Mouse (Mus musculus): ENCODE measurements at regions not wholly inside any gene's neighbourhood (a gene's known extent, or its start where the extent isn't known, plus 50 kb on each side); places are given as distances from the start of the nearest gene placed in this dataset.

GRCm38 (mm10) chr15:96772701-96773100 is 73.2 kb upstream of the Slc38a2 start:
- no peak for TF ChIP-seq GATA1 (IDR thresholded peaks at IDR 0.05; ENCODE audit: low read length)

DNA sequence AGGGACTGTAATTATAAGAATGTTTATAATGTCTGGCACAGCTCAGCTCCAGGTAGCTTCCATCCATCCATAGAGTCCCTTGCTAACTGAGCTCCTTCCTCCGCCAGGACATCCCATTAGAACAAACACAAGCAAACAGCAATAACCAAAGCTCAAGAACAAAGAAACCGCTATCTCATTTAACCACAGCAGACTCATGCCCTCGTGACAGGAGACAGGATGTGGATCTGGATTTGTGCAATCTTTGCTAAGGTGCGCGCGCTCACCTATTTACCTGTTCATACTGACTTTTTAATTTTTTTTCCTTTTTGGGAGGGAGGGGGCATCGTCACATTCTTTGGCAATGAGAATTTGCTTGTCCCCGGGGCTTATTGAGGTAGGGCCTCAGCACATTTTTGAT is 71.3 kb upstream of the Slc38a2 start:
- no peak for TF ChIP-seq GATA1 (IDR thresholded peaks at IDR 0.05; ENCODE audit: low read length)

GRCm38 (mm10) chr15:96770299-96770698 is 70.8 kb upstream of the Slc38a2 start:
- no peak for TF ChIP-seq GATA1 (IDR thresholded peaks at IDR 0.05; ENCODE audit: low read length)

GRCm38 (mm10) chr15:96769751-96770150 is 70.2 kb upstream of the Slc38a2 start:
- no peak for TF ChIP-seq GATA1 (IDR thresholded peaks at IDR 0.05; ENCODE audit: low read length)

GRCm38 (mm10) chr15:96768301-96768993 is 68.9 kb upstream of the Slc38a2 start:
- TF ChIP-seq GATA1 (IDR thresholded peaks at IDR 0.05; ENCODE audit: low read length) = no peak

GRCm38 (mm10) chr15:96767188-96767587 is 67.7 kb upstream of the Slc38a2 start:
- TF ChIP-seq GATA1 (IDR thresholded peaks at IDR 0.05; ENCODE audit: low read length) = no peak

DNA sequence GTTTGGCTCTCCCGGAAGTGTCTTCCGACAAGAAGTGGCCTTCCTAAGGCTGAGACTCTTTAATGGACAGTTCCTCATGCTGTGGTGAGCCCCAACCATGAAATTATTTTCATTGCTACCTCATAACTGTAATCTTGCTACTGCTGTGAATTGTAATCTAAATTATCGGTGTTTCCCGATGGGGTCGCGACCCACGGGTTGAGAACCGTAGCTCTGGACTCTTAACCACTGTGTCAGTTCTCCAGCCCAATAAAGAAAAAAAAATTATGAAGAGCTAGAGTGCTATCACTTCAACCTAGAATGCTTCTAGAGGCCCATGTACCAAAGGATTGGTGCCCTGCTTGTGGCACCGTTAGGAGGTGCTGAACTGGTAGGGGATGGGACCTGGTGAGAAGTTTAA is 66.7 kb upstream of the Slc38a2 start:
- TF ChIP-seq GATA1 (IDR thresholded peaks at IDR 0.05; ENCODE audit: low read length) = no peak

DNA sequence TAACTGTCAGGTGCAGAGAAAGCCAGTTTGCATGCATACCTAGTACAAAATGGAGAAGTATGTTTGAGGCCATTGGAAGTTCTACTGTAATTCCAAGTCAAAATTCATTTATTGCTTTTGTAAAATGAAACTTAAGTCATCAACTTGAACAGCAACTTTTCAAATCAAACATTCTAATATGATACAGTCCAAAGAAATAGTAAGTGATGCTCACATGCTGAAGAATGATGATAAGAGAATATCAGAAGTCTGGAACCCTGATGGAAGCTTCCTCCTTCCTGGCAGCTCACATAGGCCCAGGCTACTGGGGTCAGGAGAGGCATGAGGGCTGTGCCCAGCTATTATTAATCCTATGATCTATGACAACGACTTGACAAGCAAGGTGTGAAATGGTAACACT is 64.1 kb upstream of the Slc38a2 start:
- no peak for TF ChIP-seq GATA1 (IDR thresholded peaks at IDR 0.05; ENCODE audit: low read length)

- TF ChIP-seq GATA1 (IDR thresholded peaks at IDR 0.05; ENCODE audit: low read length) = no peak
Measured at GRCm38 (mm10) chr15:96759078-96759995, 59.8 kb upstream of the Slc38a2 start.

- no peak for TF ChIP-seq GATA1 (IDR thresholded peaks at IDR 0.05; ENCODE audit: low read length)
Measured at GRCm38 (mm10) chr15:96757446-96758198, 58.1 kb upstream of the Slc38a2 start.

- TF ChIP-seq GATA1 (IDR thresholded peaks at IDR 0.05; ENCODE audit: low read length) = no peak
Measured at GRCm38 (mm10) chr15:96756456-96756855, 56.9 kb upstream of the Slc38a2 start.

DNA sequence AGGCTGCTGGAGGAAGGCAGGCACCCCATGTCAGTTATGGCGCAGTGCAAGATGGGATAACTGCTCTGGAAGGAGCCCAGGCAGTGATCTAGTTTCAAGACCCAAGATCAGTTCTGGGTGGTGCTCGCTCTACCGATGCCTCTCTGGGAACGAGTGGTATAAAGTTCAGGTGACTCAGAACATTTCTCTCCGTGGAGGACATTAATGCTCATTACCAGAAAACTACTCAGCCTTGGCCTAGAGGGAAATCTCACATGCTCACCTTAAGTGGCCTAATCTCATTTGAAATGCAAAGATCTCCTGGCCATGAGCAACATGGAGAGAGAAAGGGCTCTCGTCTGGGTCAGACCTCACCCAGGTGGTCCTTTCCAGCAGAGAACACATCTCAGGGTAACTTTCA is 56.4 kb upstream of the Slc38a2 start:
- no peak for TF ChIP-seq GATA1 (IDR thresholded peaks at IDR 0.05; ENCODE audit: low read length)

DNA sequence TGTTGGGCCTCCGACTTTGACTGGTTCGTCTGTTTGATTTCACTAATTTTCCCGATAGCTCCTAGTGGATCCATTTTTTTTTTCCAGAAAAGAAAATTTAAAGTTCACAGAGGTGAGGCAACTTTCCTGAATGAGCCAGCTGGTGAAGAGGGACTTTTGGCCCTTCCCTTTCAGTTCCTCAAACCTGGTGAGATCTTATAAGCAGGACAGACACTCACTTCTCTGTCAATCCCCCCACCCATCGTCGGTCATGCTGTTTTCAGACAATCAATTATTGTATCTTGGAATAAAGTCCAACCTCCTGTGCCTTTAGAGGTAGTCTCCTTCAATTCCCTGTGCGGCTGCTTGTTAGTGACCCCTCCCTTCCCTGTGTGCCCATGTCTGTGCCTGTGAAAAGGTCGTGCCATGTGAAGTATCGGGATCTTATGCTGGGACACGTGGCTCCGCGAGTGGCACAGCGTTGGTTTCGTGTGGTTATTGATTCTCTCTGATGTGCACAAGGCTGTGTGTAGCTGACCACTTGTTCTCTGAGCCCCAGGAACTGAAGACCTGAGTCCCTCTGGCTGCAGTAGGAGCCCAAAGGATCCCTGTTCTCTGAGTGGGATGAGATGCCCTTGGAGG is 55.9 kb upstream of the Slc38a2 start:
- TF ChIP-seq GATA1 (IDR thresholded peaks at IDR 0.05; ENCODE audit: low read length) = no peak

GRCm38 (mm10) chr15:96754079-96754478 is 54.5 kb upstream of the Slc38a2 start:
- TF ChIP-seq GATA1 (IDR thresholded peaks at IDR 0.05; ENCODE audit: low read length) = no peak

DNA sequence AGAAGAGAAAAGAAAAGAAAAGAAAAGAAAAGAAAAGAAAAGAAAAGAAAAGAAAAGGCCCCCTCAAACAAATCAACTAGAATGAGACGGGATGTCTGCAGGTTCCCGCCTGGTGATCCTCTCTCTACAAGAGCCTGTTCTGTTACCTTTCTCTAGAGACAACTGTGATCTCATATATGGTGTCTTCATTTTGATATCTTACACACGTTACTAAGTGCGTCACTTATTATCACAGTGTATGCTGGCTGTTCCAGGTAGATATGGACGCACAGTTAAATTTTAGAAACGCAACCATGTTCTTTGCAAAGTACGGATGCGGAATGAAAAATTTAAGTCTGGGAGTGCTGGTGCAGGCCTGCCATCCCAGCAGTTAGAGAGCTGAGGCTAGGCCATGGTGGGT is 53.2 kb upstream of the Slc38a2 start:
- no peak for TF ChIP-seq GATA1 (IDR thresholded peaks at IDR 0.05; ENCODE audit: low read length)

DNA sequence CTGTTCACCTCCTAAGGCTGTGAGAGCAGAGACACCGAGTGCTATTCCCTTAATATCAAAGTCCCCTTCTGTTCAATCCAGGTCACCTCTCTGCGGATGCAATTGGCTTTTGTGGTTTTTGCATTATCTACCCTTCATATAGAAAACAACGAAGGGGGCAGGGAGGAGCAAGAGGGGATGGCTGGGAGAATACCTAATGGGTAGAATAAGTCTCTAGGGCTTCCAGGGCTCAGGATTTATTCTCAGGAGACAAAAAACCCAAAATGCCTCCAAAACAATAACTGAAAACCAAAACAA is 52.5 kb upstream of the Slc38a2 start:
- TF ChIP-seq GATA1 (IDR thresholded peaks at IDR 0.05; ENCODE audit: low read length) = no peak
